Mouse (Mus musculus) spleen, postnatal 14 days (tissue): ENCODE data around the gene Enpp6.

ENCODE experiments used
- DNase-seq, 2 experiments: peaks; one replicate each; pipeline ENCODE4 v3.0.0; 2021 to 2022; ENCODE audit warnings: low spot score in 2 of 2

Enpp6 gene

DNA sequence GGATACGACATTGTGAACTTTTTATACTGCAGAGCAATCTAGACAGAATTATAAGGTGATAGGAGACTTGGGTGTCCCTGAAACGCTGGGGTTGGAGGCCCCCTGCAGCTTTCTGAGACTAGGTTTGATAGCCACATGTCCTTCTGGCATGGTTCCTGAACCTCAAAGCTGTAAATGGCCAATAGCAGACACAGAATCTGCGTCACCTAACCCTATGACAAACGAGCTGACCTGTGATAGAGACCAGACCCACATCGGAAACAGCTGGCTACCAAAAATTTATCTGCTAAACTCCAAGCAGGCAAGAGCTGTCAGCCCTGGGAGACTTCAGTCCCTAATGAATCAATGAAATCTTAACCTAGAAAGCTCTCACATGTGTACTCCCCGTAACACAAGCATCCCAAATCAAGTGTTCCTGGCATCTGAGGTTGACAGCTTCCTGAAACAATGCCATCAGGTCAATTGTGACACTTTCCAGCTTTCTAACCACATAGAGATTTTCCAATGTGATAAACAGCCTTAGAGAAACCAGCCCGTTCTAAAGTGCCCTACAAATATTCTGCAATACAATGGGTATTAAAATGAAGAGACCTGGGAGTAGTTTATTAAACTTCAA lies 74.5 kb downstream of the Enpp6 start:
- no peak for DNase-seq

DNA sequence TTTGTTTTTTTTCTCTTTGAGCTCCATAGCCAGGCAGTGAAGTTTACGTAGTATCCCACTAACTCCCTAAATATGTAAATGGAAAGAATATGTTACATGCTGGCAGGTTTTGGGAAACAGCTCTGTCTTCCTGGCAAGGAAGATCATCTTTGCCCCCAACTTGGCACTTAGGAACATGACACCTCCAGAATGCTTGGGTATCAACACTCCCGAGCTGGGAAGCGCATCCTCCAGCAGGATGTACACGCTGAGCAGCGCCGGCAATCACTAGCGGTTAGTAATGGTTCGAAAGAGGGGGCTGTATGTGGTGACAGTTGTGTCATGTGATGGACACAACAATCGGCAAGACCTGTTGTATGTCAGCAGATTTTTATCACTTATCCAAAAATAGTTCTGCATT lies 80.4 kb downstream of the Enpp6 start:
- DNase-seq, result no peak

DNA sequence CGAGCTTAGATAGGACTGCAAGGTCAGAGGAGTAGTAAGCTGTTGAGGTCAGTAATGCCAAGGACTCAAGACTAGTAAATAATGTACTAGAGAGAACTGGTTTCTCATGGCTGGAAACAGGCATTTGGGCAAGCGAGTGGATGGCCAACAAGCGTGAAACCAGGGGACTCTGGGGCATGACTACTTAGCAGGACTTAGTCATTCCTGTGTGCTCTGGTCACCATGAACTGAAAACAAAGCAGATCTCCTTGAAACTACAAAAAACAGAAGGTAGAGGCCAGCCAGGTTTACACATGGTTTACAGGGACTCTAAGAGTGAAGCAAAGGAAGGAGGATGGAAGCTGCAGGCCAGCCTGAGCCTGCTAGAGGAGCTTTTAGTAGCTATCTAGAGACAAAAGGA lies 82.9 kb downstream of the Enpp6 start:
- DNase-seq, result no peak

DNA sequence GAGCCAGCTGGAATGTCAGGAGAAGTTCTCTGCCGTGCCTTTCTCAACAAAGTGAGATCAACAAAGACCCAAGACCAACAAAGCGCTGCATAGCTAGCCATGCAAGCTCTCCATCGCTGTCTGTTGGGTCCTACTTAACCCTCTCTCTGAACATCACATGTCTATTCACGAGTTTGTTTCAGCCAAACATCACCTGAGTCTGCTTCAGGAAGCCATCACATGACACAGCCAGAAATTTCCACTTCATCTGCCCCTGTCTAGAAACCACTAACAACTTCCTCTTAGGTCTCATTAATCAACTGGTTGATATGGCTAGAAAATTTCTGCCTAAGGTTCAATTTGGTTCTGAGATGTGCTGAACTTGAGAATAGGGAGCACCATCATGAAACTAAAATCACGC lies 85.3 kb downstream of the Enpp6 start:
- DNase-seq, result no peak

DNA sequence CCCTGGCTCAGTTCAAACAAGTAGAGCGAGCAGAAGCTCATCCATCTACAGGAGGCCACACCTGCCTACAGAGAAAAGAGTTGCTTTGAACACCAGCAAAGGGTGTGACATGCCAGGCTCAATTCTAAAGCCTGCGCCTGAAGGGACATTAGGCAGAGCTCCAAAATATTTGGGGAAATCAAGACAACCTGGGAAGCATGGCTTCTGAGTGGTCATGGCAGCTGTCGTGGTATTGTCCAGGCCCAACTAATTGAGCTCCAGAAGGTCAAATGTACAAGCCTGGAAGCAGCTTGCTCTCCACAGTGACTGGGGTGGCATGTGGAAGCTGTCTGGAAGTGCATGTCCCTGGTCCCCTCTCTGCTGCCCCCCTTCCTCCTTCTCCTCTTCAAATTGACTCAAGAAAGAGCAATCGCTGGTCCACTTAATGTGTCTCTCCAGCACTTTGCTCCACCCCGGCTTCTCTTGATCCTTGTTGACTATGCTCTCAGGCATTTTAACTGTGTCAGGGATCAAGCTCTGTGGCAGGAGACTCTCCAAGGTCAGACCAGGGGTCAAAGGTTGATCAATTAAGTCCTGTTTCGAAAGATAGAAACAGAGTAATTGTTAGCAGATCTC lies 89.4 kb downstream of the Enpp6 start:
- DNase-seq, result no peak

DNA sequence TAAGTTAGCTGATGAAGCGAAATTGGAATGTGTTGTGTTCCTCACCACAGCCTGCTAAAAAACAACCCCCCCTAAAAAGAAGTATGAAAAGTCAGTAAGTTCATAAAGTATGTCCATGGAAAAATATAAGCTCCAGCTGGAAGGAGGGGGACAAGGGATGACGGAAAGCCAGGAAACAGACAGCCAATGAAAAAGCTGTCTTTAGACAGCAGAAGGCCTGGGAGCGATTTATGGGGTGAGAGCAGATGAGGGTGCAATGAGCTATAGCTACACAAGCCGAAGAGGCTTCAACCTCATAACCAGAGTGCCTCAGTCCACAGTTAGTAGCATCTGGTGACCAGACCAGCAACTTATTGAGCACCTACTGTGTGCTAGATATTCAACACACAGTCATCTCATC lies 93.3 kb downstream of the Enpp6 start:
- DNase-seq, result no peak

DNA sequence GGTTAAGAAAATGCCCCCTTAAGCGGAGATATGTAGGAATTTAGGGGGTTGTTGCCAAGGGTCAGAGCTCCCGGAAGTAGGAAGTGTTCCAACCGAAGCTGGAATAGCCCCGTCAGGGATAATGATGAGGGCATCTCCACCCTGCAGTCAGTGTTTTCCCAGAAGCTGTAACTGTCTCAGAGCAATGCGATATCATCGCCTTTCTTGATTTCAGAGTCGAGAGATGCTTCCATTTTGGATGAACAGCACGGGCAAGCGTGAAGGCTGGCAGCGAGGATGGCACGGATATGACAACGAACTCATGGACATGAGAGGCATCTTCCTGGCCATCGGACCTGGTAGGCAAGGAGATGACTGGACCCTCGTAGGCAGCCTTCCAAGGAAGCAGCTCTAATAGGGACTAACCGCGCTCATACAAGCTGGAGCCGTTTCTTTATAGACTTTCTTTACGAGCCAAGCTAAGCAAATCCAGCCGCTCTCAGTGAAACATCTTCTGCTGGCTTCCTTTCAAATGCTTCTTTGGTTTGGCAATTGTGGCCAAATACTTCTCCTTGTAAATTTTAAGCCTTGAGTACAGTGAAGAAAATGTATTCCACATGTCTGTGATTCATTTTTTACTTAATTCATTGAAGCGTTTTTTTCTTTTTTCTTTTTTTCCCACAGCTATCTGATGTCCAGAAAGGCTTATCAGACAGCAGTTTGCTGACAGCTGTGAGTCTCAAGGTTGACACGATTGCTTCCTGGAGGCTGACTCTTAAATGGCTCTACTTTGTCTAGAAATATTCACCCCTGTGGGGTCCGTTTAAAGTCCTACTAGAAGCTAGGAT lies 95.7 kb downstream of the Enpp6 start:
- no peak for DNase-seq

DNA sequence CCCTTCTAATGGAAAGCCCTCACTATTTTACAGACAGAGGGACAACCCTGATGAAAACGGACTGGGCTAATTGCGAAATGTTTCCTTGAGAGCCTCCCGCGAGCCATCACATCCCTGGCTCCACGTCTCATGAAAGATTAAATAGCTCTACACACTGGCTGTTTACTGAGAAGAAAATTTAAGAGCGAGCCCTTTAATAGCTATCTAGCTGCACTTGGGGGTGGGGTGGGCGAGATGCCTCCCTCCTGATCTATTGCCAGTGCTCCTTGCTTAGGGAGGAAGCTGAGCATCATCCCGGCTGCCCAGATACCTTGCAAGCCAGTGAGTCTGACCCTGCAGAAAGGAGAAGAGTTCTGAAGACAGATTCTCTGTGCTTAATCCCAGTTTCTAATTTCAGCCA lies 103.3 kb downstream of the Enpp6 start:
- DNase-seq, result no peak

DNA sequence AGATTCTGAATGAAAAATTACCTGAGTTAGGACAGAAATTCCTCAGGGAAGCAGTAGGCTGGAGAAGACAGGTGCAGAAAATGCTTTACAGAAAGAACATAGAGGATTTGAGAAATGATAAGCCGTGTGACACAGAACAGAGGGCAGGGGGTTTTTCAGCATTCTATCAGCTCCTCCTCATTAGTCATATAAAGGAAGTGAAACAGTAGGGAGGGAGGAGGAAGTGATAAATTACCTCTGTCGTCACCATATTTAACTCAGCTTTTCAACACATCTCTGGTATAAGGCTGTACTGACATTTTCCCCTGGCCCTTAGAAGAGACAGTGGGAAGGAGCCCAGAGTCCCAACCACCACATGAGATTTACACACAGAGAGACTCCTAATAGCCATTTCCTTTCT lies 118.9 kb downstream of the Enpp6 start:
- DNase-seq, result no peak

DNA sequence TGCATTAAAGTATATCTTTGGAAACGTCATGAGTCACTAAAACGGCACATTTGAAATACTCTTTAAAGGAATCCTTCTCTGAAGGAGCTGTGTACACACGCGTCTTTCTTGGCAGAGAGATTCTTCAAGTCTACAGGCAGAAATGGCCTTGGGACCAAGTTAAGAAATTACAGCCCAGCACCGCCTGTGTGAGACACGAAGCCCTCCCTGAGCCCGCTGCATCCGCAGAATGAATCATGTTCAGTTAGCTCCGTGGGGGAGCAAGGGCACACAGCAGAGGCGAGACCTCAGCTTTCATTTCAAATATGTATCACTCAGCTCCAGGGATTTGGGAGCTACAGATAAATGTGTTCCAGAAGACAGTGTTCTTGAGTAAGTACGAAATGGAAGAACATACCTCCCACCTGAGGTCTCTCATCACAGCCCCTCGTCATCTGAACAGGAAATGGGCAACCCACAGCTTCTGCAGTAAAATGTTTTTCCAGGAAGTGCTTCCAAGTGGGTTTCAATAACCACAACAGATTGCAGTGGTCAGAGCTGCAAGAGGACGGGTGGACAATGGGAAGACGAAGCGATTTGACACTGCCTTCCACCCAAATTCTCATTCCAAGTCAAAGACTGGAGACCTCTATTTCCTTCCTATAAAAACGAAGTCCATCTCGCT lies 127.6 kb downstream of the Enpp6 start:
- DNase-seq, result no peak

DNA sequence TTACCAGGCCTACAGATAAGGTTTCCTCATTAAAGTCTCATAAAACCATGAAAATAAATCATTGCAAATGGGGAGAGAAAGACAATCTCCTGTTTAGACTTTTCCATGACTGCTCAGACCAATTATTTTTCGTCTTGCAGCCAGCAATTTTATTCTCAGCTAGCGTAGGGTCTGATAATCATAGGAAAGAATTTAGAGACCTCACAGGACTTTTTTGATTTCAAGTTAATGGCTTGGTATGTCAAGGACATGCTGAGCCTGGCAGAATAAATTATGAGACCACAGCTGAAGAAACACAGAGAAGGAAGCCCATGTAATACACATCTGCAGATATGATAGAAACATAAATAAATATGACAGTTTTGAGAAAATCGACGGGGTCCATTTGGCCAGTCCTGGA lies 130.6 kb downstream of the Enpp6 start:
- no peak for DNase-seq

DNA sequence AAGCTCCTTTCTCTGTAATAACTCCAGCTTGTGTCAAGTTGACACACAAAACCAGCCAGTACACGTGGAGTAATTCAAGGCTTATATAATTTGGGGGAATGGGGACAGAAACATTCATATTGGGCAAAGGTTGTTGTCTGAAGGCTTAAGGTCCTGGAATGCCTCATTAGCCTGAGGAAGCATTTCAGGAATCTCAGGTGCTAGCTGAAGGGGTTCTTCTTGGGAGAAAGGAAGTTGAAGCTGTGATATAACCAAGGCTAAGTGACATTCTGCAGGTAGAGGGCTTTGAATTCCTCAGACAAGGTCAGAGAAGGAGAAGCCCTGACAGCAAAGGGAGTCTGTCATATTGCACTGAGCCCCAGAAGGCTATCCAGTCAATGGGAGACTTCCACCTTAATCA lies 133.2 kb downstream of the Enpp6 start:
- DNase-seq, result no peak

DNA sequence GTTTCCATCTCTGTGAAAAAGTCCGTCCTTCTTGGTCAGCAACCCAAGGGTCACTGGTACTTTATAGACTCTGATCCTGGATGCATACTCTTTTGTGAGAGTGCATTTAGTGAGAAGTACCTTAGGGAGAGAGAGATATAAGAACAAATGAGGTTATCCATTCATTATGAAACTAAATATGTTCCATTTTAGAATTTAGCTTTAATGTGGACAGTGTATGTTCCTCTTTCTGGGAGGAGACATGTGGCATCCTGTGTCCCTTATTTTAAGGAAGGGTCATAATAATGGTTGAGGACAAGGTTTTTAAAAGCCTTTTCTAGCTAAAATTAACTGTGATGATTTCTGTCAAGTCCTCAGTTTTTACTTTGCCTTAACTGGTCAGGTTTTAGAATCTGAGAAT lies 142.2 kb downstream of the Enpp6 start:
- no peak for DNase-seq

DNA sequence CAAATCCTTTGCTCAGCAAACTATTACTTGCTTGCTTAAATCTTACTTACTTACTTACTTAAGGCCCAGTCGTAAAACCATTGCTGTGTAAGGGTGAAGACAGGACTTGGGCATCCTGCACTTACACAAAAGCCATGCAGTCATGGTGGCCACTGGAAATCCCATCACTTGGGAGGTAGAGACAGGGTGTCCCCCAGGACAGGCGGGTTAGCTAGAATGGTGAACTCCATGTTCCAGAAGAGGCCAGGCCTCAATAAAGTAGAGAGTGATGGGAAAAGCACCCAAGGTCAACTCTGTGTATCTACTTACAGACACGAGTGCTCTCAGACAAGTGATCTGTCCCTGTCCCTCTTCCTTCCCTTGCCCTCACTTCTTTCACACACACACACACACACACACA lies 146.7 kb downstream of the Enpp6 start:
- no peak for DNase-seq

DNA sequence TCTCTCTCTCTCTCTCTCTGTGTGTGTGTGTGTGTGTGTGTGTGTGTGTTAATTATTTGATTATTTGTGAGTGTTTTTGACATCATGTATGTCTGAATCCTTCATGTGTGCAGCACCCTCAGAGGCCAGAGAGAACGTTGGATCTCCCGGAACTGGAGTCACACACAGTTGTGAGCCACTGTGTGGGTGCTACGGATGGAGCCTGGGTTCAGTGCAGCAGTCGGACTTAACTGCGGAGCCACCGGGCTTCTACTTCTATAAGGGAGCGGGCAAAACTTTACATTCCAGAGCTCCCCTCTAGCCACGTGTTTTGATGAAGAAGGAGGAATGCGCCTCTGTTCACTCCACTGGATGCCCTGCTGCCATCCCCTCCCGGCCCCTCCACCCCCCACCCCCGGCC lies 148.0 kb downstream of the Enpp6 start:
- no peak for DNase-seq

DNA sequence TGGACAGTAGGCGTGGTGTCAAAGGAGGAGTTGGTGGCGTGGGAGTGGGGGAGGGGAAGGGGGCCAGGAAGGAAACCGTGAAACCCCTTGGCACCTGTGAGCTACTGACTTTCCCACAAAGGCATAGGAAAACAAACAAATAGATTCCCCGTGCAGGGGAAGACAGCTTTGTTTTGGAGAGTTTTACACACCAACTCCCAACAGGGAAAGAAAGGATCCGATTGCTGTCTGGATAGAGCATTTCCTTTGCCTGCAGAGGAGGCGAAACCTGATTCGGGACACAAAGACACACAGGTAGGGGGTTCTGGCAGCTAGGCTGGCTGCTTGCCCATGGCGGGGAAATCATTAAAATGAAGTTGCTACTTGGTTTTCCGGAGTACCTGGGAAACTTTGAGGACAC lies 148.9 kb downstream of the Enpp6 start:
- no peak for DNase-seq

DNA sequence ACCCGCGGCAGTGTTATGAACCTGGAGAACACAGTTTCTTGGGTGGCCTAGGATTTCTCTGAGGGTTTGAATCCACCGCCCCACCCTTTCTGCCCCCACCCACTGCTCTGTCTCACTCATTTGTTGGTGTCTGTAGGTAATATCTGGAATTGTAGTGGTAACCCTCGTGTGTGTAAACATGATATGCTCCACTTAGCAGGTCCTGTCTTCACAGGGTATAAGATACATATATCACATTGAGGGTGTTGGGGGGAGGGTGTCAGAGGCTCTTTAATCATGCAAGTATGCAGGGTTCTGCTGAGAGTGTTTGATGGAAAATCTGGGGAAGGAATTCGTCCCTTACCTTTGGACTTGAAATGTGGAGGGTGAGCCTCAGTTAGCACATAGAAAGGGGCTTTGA lies 149.4 kb downstream of the Enpp6 start:
- DNase-seq, result no peak

DNA sequence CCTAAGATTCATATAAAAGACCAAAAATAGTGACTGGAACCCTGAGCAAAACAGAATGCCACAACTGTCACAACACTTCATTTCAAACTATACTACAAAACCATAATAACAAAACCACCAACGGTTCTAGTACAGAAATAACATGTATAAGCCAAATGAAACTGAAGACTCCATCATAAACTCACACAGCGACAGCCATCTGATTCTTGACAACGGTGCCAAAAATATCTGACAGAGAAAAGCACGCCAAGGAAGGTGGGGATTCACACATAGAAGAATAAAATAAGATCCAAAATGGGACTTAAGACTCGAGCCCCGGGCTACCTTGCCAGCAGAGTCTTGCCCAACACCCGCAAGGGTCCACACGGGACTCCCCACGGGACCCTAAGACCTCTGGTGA lies 158.6 kb downstream of the Enpp6 start:
- DNase-seq, result no peak
